Mouse (Mus musculus) myocyte (in vitro differentiated cells): ENCODE measurements around the gene Ankrd55. TPM values are rescaled to one million over a fixed set of nuclear protein-coding genes. Genes with fewer than 3 reads are reported as not detected.

Experiments used
- H3K27me3 ChIP-seq: one replicate; pipeline ENCODE4 v1.6.1; 2011; ENCODE audit not compliant: control insufficient read depth, insufficient read depth, insufficient read length
- H3K36me3 ChIP-seq: one replicate; pipeline ENCODE4 v1.6.1; 2011; ENCODE audit not compliant: control insufficient read depth, insufficient read depth
- H3K4me2 ChIP-seq: one replicate; pipeline ENCODE4 v1.6.1; 2011; ENCODE audit warnings: low read depth, control low read depth
- H3K4me3 ChIP-seq: one replicate; pipeline ENCODE4 v1.5.1; 2011; ENCODE audit warnings: mild to moderate bottlenecking, control low read depth, moderate library complexity
- H3K79me2 ChIP-seq: one replicate; pipeline ENCODE4 v1.6.1; 2011; ENCODE audit not compliant: control insufficient read depth, insufficient read depth
- H3ac ChIP-seq: one replicate; pipeline ENCODE4 v1.6.1; 2011; ENCODE audit not compliant: control insufficient read depth, insufficient read length
- CEBPB ChIP-seq: IDR thresholded peaks from 2 replicates; pipeline ENCODE4 v1.6.1; 2011; ENCODE audit warnings: mild to moderate bottlenecking, moderate library complexity; ENCODE audit not compliant: poor library complexity, insufficient read depth, severe bottlenecking
- E2F4 ChIP-seq: IDR thresholded peaks from one replicate; pipeline ENCODE4 v1.6.1; 2011; ENCODE audit warnings: mild to moderate bottlenecking, control low read depth, moderate library complexity; ENCODE audit not compliant: insufficient read depth
- MAX ChIP-seq: IDR thresholded peaks from one replicate; pipeline ENCODE4 v1.6.1; 2011; ENCODE audit warnings: low read depth, mild to moderate bottlenecking, control low read depth
- MYOD1 ChIP-seq, 3 experiments: IDR thresholded peaks; one replicate each; pipeline ENCODE4 v1.6.1; 2011; ENCODE audit warnings: control low read depth in 2 of 3, low read depth in 2 of 3, mild to moderate bottlenecking in 2 of 3, moderate library complexity in 1 of 3; ENCODE audit not compliant: insufficient read length in 2 of 3, control insufficient read depth in 1 of 3
- MYOG ChIP-seq, 3 experiments: IDR thresholded peaks; one replicate each; pipeline ENCODE4 v1.6.1; 2011; ENCODE audit warnings: control low read depth in 2 of 3, low read depth in 2 of 3, mild to moderate bottlenecking in 2 of 3; ENCODE audit not compliant: insufficient read length in 2 of 3, control insufficient read depth in 1 of 3, insufficient read depth in 1 of 3
- POLR2A ChIP-seq: IDR thresholded peaks from one replicate; pipeline ENCODE4 v1.6.1; 2011; ENCODE audit warnings: low read depth, mild to moderate bottlenecking, control low read depth, moderate library complexity; ENCODE audit not compliant: insufficient read length
- POLR2AphosphoS2 ChIP-seq: IDR thresholded peaks from one replicate; pipeline ENCODE4 v1.6.1; 2011; ENCODE audit warnings: low read depth, control low read depth; ENCODE audit not compliant: insufficient read length
- REST ChIP-seq: IDR thresholded peaks from one replicate; pipeline ENCODE4 v1.6.1; 2011; ENCODE audit warnings: mild to moderate bottlenecking, control low read depth, moderate library complexity; ENCODE audit not compliant: insufficient read depth, insufficient read length
- SRF ChIP-seq: IDR thresholded peaks from one replicate; pipeline ENCODE4 v1.6.1; 2011; ENCODE audit warnings: low read depth; ENCODE audit not compliant: control insufficient read depth, insufficient read length
- TCF12 ChIP-seq: IDR thresholded peaks from one replicate; pipeline ENCODE4 v1.6.1; 2011; ENCODE audit warnings: mild to moderate bottlenecking, control low read depth; ENCODE audit not compliant: poor library complexity, insufficient read depth, severe bottlenecking
- TCF3 ChIP-seq: IDR thresholded peaks from one replicate; pipeline ENCODE4 v1.6.1; 2011; ENCODE audit warnings: low read depth, control low read depth; ENCODE audit not compliant: insufficient read length
- USF1 ChIP-seq: IDR thresholded peaks from one replicate; pipeline ENCODE4 v1.6.1; 2011; ENCODE audit warnings: low read depth, mild to moderate bottlenecking, control low read depth, moderate library complexity
- polyA plus RNA-seq: library from polyadenylated mRNA; unstranded; fragments of >200 nt; fragmentation: generic; extraction: Trizol; gene quantifications from one replicate; pipeline ENCODE4 v1.2.1, GENCODE M21; 2012; ENCODE audit warnings: missing spikeins

The Ankrd55 gene
- polyA plus RNA-seq, 1 experiment: 0.59 TPM

DNA sequence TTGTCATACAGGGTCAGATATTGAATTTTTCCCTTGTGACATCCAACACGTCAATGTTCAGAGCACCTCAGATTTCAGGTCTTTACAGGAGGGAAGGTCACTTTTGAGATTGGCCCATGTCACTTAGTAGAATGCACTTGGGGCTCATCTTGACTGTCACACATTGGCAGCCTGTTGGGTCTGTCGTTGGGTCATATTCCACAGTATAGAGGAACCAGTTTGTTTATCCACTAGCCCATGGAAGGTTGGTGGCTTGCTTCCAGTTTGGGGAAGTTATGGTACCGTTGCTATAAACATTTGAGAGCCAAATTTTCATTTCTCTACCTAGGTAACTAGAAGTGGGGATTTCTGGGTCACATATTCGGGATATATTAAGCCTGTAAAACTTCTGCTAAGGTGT is 73.3 kb downstream of the Ankrd55 start:
- no peak overlapping the region for H3ac ChIP-seq
- H3K4me3 ChIP-seq: no peak overlapping the region
- TF ChIP-seq USF1 (no peak), TCF3 (no peak), E2F4 (no peak), TCF12 (no peak), POLR2AphosphoS2 (no peak)
- H3K36me3 ChIP-seq: no peaks in the 10 kb centered on the region
- H3K4me2 ChIP-seq: no peak overlapping the region
- H3K27me3 ChIP-seq: no peaks in the 10 kb centered on the region
- no peaks in the 10 kb centered on the region for H3K79me2 ChIP-seq

DNA sequence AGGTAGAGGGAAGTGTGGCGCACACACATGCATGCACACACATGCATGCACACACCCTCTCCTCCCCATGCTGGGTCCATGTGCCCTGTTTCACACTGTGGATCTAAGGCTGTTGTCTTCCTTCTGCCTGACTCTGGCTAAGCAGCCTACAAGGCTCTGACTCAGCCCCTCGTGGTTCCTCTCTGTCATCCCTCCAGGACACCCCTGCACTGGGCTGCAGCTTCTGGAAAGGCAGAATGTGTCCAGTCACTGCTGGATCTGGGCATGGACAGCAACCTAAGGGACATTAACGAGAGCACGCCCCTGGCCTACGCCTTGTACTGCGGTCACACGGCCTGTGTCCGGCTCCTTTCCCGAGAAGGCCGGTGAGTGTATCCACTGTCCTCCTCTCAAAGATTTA is 75.0 kb downstream of the Ankrd55 start:
- Histone ChIP-seq H3K4me3 (no peak overlapping the region), H3K79me2 (no peaks in the 10 kb centered on the region), H3K4me2 (peak overlapping the region; percentile 44), H3K36me3 (no peaks in the 10 kb centered on the region), H3K27me3 (no peaks in the 10 kb centered on the region), H3ac (no peak overlapping the region)
- TF ChIP-seq USF1 (peak; percentile 39), MAX (no peak), POLR2AphosphoS2 (peak; percentile 69), POLR2A (peak; percentile 62), MYOG (IDR thresholded peaks at IDR 0.05; ENCODE audit: control insufficient read depth in 1 of 3, insufficient read depth in 1 of 3, insufficient read length in 2 of 3, low read depth in 2 of 3) (peak in 1 of 3 experiments; percentile 18), TCF12 (no peak), REST (peak; percentile 33)

DNA sequence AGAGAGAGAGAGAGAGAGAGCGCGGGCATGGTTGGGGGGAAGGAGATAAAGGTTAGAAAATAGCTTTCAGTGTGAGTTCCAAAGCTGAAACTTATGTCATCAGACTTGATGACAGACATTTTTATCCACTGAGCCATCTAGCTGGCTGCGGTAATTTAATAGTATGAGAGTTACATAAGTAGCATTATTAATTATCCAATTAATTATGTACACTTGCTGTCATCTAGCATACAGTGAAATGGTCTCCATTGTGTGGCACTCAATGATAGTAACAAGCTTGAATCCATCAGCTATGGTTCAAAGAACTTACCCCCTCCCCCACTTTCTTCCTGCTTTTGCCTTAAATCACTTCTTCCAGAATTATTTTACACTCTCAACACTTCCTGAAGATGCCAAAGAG is 75.5 kb downstream of the Ankrd55 start:
- Histone ChIP-seq H3ac (no peak overlapping the region), H3K4me3 (no peak overlapping the region), H3K27me3 (no peaks in the 10 kb centered on the region), H3K4me2 (peak overlapping the region; percentile 44), H3K79me2 (no peaks in the 10 kb centered on the region), H3K36me3 (no peaks in the 10 kb centered on the region)
- TF ChIP-seq CEBPB: no peak

DNA sequence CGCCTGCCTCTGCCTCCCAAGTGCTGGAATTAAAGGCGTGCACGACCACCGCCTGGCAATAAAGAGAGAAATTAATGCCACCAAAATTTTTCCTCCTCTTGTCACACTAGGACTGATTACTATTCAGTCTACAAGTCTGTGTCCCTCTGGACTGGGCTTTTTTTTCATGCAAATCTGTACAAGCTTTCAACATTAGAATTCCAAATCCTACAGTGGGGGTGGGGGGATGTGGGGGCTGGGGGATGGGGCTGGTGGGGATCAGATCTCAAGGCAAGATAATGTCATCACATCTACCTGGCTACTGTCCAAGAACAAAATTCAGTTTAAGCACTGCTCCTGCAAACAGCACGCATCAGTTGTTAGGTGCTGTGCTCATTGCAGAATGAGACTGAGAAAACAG is 76.4 kb downstream of the Ankrd55 start:
- H3ac ChIP-seq: no peak overlapping the region
- H3K36me3 ChIP-seq: no peaks in the 10 kb centered on the region
- no peaks in the 10 kb centered on the region for H3K27me3 ChIP-seq
- TF ChIP-seq E2F4: no peak
- TF ChIP-seq REST: no peak
- TF ChIP-seq POLR2AphosphoS2: no peak
- TF ChIP-seq USF1: no peak
- no peak for TF ChIP-seq SRF
- TF ChIP-seq MYOD1 (IDR thresholded peaks at IDR 0.05; ENCODE audit: control insufficient read depth in 1 of 3, insufficient read length in 2 of 3, low read depth in 2 of 3): no peak
- no peak for TF ChIP-seq TCF12
- TF ChIP-seq TCF3: no peak
- TF ChIP-seq MYOG (IDR thresholded peaks at IDR 0.05; ENCODE audit: control insufficient read depth in 1 of 3, insufficient read depth in 1 of 3, insufficient read length in 2 of 3, low read depth in 2 of 3): no peak
- no peak for TF ChIP-seq POLR2A
- TF ChIP-seq CEBPB: no peak
- no peak for TF ChIP-seq MAX
- no peak overlapping the region for H3K4me2 ChIP-seq
- H3K79me2 ChIP-seq: no peaks in the 10 kb centered on the region
- H3K4me3 ChIP-seq: no peak overlapping the region

DNA sequence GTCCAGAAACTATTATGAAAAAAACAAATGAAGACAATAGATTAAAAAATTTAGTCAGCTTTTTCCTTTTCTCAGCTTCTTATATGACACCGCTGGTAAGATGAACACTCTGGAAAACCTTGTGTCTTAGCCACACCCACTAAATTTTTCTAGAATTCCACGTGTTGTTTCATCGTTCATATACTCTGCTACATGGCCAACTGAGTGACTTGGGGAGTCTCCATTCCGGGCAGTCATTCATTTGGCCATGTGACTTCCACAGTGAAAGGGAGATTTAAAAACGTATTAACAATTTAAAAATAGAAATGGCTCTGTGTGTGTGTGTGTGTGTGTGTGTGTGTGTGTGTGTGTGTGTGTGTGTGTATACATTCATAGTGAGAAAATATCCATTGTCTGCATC is 77.1 kb downstream of the Ankrd55 start:
- peak overlapping the region; percentile 62 for H3K4me2 ChIP-seq
- H3K36me3 ChIP-seq: no peaks in the 10 kb centered on the region
- TF ChIP-seq TCF3 (no peak), USF1 (peak; percentile 65)
- no peak overlapping the region for H3ac ChIP-seq
- H3K27me3 ChIP-seq: no peaks in the 10 kb centered on the region
- no peaks in the 10 kb centered on the region for H3K79me2 ChIP-seq
- no peak overlapping the region for H3K4me3 ChIP-seq

DNA sequence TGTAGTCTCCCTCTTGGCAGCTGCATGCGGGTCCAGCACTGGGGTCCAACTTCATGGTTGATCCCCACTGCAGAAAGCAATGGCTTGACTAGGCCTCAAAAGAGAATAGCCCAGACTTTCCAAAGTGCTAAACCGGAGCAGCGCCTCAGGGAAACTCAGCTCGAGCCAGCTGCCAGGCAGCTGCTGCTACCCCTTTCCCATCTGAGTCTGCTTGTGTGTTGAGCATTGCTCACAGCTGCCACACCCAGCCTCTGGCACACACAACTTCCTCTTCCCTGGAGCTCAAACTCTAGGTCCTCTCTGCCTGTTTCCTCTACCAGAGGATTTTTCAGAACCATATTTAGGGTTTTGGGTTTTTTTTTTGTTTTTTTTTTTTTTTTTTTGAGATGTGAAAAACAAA is 77.5 kb downstream of the Ankrd55 start:
- TF ChIP-seq MYOD1 (IDR thresholded peaks at IDR 0.05; ENCODE audit: control insufficient read depth in 1 of 3, insufficient read length in 2 of 3, low read depth in 2 of 3) (peak; percentile 81 to 96 (median 90)), SRF (no peak), MYOG (IDR thresholded peaks at IDR 0.05; ENCODE audit: control insufficient read depth in 1 of 3, insufficient read depth in 1 of 3, insufficient read length in 2 of 3, low read depth in 2 of 3) (peak; percentile 81 to 94 (median 90)), POLR2AphosphoS2 (no peak), TCF3 (peak; percentile 72), POLR2A (peak; percentile 40), TCF12 (peak; percentile 16), REST (no peak)
- Histone ChIP-seq H3K4me3 (no peak overlapping the region), H3K27me3 (no peaks in the 10 kb centered on the region), H3K36me3 (no peaks in the 10 kb centered on the region), H3ac (no peak overlapping the region), H3K79me2 (no peaks in the 10 kb centered on the region), H3K4me2 (peak overlapping the region; percentile 62)
